Mouse (Mus musculus) limb, embryonic 13.5 days (tissue): ENCODE data around the gene Synj1. TPM values are rescaled to one million over a fixed set of nuclear protein-coding genes. Genes with fewer than 3 reads are reported as not detected.

ENCODE experiments used
- ATAC-seq: fragments of 200-750 bp; cut with Nextera tagmentation; 2 replicates; pipeline ENCODE4 v1.8.0; 2017; ENCODE audit warnings: low read depth, moderate number of reproducible peaks, moderate TSS enrichment; ENCODE audit not compliant: low FRiP score
- H3K27ac ChIP-seq: fragments of 300-500 bp; sonication (generic); 2 replicates; pipeline ENCODE4 v1.5.1; 2015; ENCODE audit warnings: inconsistent platforms, mild to moderate bottlenecking, moderate library complexity
- H3K27me3 ChIP-seq: fragments of 300-500 bp; sonication (generic); 2 replicates; pipeline ENCODE4 v1.6.1; 2015; ENCODE audit warnings: mild to moderate bottlenecking, inconsistent platforms
- H3K36me3 ChIP-seq: fragments of 300-500 bp; sonication (generic); 2 replicates; pipeline ENCODE4 v1.6.1; 2015; ENCODE audit warnings: inconsistent platforms, mild to moderate bottlenecking, moderate library complexity
- H3K4me1 ChIP-seq: fragments of 300-500 bp; sonication (generic); 2 replicates; pipeline ENCODE4 v1.6.1; 2015; ENCODE audit warnings: inconsistent platforms
- H3K4me2 ChIP-seq: fragments of 300-500 bp; sonication (generic); replicated peaks from 2 replicates; pipeline ENCODE4 v1.6.1; 2015; ENCODE audit warnings: inconsistent platforms, mild to moderate bottlenecking, moderate library complexity
- H3K4me3 ChIP-seq: fragments of 300-500 bp; sonication (generic); 2 replicates; pipeline ENCODE4 v1.5.1; 2015; ENCODE audit warnings: moderate library complexity, mild to moderate bottlenecking, inconsistent platforms
- H3K9ac ChIP-seq: fragments of 300-500 bp; sonication (generic); 2 replicates; pipeline ENCODE4 v1.6.1; 2015; ENCODE audit warnings: mild to moderate bottlenecking, inconsistent platforms
- H3K9me3 ChIP-seq: fragments of 300-500 bp; sonication (generic); 2 replicates; pipeline ENCODE4 v1.6.1; 2016; ENCODE audit warnings: inconsistent platforms
- WGBS: fragments of 180-500 bp; shearing (Covaris S2); methylation state at CpG from one replicate; pipeline ENCODE4 v1.1.7; 2015; 5-methylcytosine and 5-hydroxymethylcytosine counted together
- polyA plus RNA-seq: library from polyadenylated mRNA; unstranded; fragments of >200 nt; fragmentation: Nextera tagmentation; extraction: Ambion mirVana; gene quantifications from 2 replicates; pipeline ENCODE4 v1.2.1, GENCODE M21; 2015

Synj1 gene
- polyA plus RNA-seq: 8.4 and 11.0 TPM in 2 replicates

GRCm38 (mm10) chr16:91011021-91011683 is at the start of gene Synj1:
Gene Synj1 (minus strand): TSS chr16:91011308.
- H3K4me3 ChIP-seq: peak within 1 kb of the TSS; percentile 91
- H3K9ac ChIP-seq: peak within 1 kb of the TSS; percentile 84
- H3K9me3 ChIP-seq: no peaks in the 10 kb centered on the region
- peaks cover 29% of the 10 kb centered on the region for H3K36me3 ChIP-seq
- ATAC-seq: peak; percentile 97
- under 1% methylated on average over 63 of the region's 66 CpGs for WGBS
- H3K4me2 ChIP-seq: peak within 1 kb of the TSS; percentile 90
- H3K27me3 ChIP-seq: no peaks in the 10 kb centered on the region
- H3K4me1 ChIP-seq: peaks cover 16% of the 10 kb centered on the region
- peak within 1 kb of the TSS; percentile 83 for H3K27ac ChIP-seq

- ATAC-seq: no peak
- no peaks in the 10 kb centered on the region for H3K36me3 ChIP-seq
- H3K4me3 ChIP-seq: no peak overlapping the region
- no peaks in the 10 kb centered on the region for H3K9me3 ChIP-seq
- H3K27ac ChIP-seq: no peak overlapping the region
- H3K4me2 ChIP-seq: no peak overlapping the region
- H3K27me3 ChIP-seq: peaks cover 4% of the 10 kb centered on the region; the same call in 1 of the 2 replicates
- H3K4me1 ChIP-seq: peaks cover 22% of the 10 kb centered on the region
- no peak overlapping the region for H3K9ac ChIP-seq
- WGBS: 72% methylated on average over 6 of the region's 6 CpGs
Observed at GRCm38 (mm10) chr16:91057741-91058140, 46.6 kb upstream of the Synj1 start.

GRCm38 (mm10) chr16:91057261-91057660 is 46.2 kb upstream of the Synj1 start:
- H3K4me2 ChIP-seq: no peak overlapping the region
- H3K4me3 ChIP-seq: no peak overlapping the region
- H3K36me3 ChIP-seq: no peaks in the 10 kb centered on the region
- ATAC-seq: no peak
- WGBS: 88% methylated on average over 4 of the region's 4 CpGs
- H3K9ac ChIP-seq: no peak overlapping the region
- peaks cover 22% of the 10 kb centered on the region for H3K4me1 ChIP-seq
- H3K27ac ChIP-seq: no peak overlapping the region
- H3K9me3 ChIP-seq: no peaks in the 10 kb centered on the region
- peaks cover 4% of the 10 kb centered on the region; the same call in 1 of the 2 replicates for H3K27me3 ChIP-seq

- Histone ChIP-seq H3K4me1 (peaks cover 27% of the 10 kb centered on the region), H3K27ac (no peak overlapping the region), H3K4me2 (no peak overlapping the region; the same call in 1 of the 2 replicates), H3K4me3 (no peak overlapping the region), H3K27me3 (peaks cover 4% of the 10 kb centered on the region; the same call in 1 of the 2 replicates), H3K9me3 (no peaks in the 10 kb centered on the region), H3K9ac (no peak overlapping the region), H3K36me3 (no peaks in the 10 kb centered on the region)
- WGBS: 47% methylated on average over 16 of the region's 16 CpGs
- ATAC-seq: no peak
Observed at GRCm38 (mm10) chr16:91056043-91056821, 45.1 kb upstream of the Synj1 start.

- Histone ChIP-seq H3K9me3 (no peaks in the 10 kb centered on the region), H3K9ac (no peak overlapping the region), H3K4me3 (no peak overlapping the region), H3K4me2 (no peak overlapping the region), H3K4me1 (peaks cover 27% of the 10 kb centered on the region), H3K27me3 (peaks cover 4% of the 10 kb centered on the region; the same call in 1 of the 2 replicates), H3K36me3 (no peaks in the 10 kb centered on the region), H3K27ac (no peak overlapping the region)
- 55% methylated on average over 5 of the region's 5 CpGs for WGBS
- ATAC-seq: no peak
Observed at GRCm38 (mm10) chr16:91055150-91055549, 44.0 kb upstream of the Synj1 start.

GRCm38 (mm10) chr16:91053599-91053998 is 42.5 kb upstream of the Synj1 start:
- ATAC-seq: no peak
- Histone ChIP-seq H3K9ac (no peak overlapping the region), H3K9me3 (no peaks in the 10 kb centered on the region), H3K36me3 (no peaks in the 10 kb centered on the region), H3K4me2 (no peak overlapping the region), H3K27me3 (peaks cover 4% of the 10 kb centered on the region; the same call in 1 of the 2 replicates), H3K4me3 (no peak overlapping the region), H3K27ac (no peak overlapping the region), H3K4me1 (peaks cover 27% of the 10 kb centered on the region)
- WGBS: 41% methylated on average over 8 of the region's 8 CpGs

- H3K4me2 ChIP-seq: peak overlapping the region; percentile 78
- peaks cover 10% of the 10 kb centered on the region for H3K36me3 ChIP-seq
- ATAC-seq: no peak
- no peak overlapping the region for H3K27ac ChIP-seq
- 59% methylated on average over 8 of the region's 8 CpGs for WGBS
- H3K4me3 ChIP-seq: peak overlapping the region; percentile 98; the same call in 1 of the 2 replicates
- no peaks in the 10 kb centered on the region for H3K27me3 ChIP-seq
- peaks cover 20% of the 10 kb centered on the region for H3K4me1 ChIP-seq
- H3K9ac ChIP-seq: no peak overlapping the region
- H3K9me3 ChIP-seq: no peaks in the 10 kb centered on the region
Observed at GRCm38 (mm10) chr16:91045511-91045910, 34.4 kb upstream of the Synj1 start.

- peaks cover 20% of the 10 kb centered on the region for H3K4me1 ChIP-seq
- H3K27me3 ChIP-seq: no peaks in the 10 kb centered on the region
- peak; percentile 95 for ATAC-seq
- WGBS: 1% methylated on average over 67 of the region's 70 CpGs
- peak within 1 kb of the TSS; percentile 94 for H3K9ac ChIP-seq
- peaks cover 15% of the 10 kb centered on the region for H3K36me3 ChIP-seq
- H3K27ac ChIP-seq: peak within 1 kb of the TSS; percentile 97
- no peaks in the 10 kb centered on the region for H3K9me3 ChIP-seq
- peak within 1 kb of the TSS; percentile 78 for H3K4me2 ChIP-seq
- peak within 1 kb of the TSS; percentile 98 for H3K4me3 ChIP-seq
Observed at GRCm38 (mm10) chr16:91044270-91045182, 33.4 kb upstream of the Synj1 start, which contains the start of gene Paxbp1. Gene Paxbp1 (minus strand): TSS chr16:91044543.

- H3K27me3 ChIP-seq: no peaks in the 10 kb centered on the region
- peaks cover 20% of the 10 kb centered on the region for H3K36me3 ChIP-seq
- under 1% methylated on average over 49 of the region's 63 CpGs for WGBS
- peak overlapping the region; percentile 97 for H3K27ac ChIP-seq
- peaks cover 20% of the 10 kb centered on the region for H3K4me1 ChIP-seq
- peak overlapping the region; percentile 94 for H3K9ac ChIP-seq
- peak; percentile 68 for ATAC-seq
- H3K4me2 ChIP-seq: peak overlapping the region; percentile 78
- H3K4me3 ChIP-seq: peak overlapping the region; percentile 98
- no peaks in the 10 kb centered on the region for H3K9me3 ChIP-seq
Observed at GRCm38 (mm10) chr16:91043461-91044248, 32.5 kb upstream of the Synj1 start.

GRCm38 (mm10) chr16:91042640-91043039 is 31.5 kb upstream of the Synj1 start:
- Histone ChIP-seq H3K4me3 (peak overlapping the region; percentile 98), H3K9ac (peak overlapping the region; percentile 69), H3K36me3 (peaks cover 30% of the 10 kb centered on the region), H3K27me3 (no peaks in the 10 kb centered on the region), H3K27ac (no peak overlapping the region), H3K4me1 (peaks cover 20% of the 10 kb centered on the region), H3K4me2 (peak overlapping the region; percentile 78), H3K9me3 (no peaks in the 10 kb centered on the region)
- WGBS: 66% methylated on average over 1 of the region's 1 CpGs
- ATAC-seq: no peak

- Histone ChIP-seq H3K36me3 (peaks cover 81% of the 10 kb centered on the region), H3K9me3 (no peaks in the 10 kb centered on the region), H3K27ac (no peak overlapping the region), H3K4me2 (no peak overlapping the region), H3K4me3 (no peak overlapping the region), H3K9ac (no peak overlapping the region), H3K27me3 (no peaks in the 10 kb centered on the region), H3K4me1 (no peaks in the 10 kb centered on the region)
- 90% methylated on average over 10 of the region's 10 CpGs for WGBS
- ATAC-seq: no peak
Observed at GRCm38 (mm10) chr16:91035866-91036265, 24.8 kb upstream of the Synj1 start.
